Mouse (Mus musculus) T-helper 1 cell (primary cell): ENCODE results near the gene Ppp2r1a.

Source experiments
- in situ Hi-C: fragments of 300-600 bp; cut with MboI, MseI; formaldehyde crosslinking; loops from one replicate; pipeline ENCODE4 v1.15.1; 2025; ENCODE audit warnings: high pct_unique_total_duplicates

The Ppp2r1a gene

DNA sequence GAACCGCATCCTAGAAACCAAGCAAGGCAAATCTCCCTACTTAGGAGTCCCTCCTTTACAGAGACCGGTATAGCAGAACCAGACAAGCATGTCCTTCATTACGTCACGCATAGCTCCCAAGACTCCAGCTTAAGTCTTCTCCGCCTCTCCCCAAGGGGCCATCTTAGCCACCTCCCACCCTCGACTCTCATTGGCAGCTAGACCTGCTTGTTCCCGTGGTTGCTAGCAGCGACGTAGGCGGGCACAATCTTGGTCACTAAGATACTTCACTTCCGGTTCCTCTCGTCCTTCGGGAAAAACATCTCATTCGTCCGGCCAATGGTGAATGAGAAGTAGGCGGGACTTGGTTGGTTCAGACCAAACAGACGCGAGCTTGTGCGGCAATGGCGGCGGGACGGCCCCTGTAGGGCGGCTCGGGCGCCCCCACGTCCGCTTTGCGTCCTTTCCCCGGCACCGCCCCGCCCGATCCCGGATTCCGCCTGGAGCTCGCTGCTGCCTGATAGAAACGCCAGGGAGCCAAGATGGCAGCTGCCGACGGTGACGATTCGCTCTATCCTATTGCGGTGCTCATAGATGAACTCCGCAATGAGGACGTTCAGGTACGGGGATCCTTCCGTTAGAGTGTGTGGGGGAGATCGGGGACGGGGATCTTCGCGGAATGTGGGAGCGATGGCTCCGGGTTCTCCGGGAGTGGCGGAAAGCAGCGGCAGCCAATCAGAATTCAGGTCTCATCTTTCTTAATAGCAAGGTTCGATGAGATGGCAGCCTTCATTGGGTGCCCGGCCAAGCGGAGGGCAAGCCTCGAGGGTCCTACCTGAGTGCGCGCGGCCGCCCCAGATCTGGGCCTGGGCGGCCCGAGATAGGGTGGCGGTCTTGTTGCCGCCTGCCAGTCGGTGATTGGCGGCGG lies at the start of gene Ppp2r1a:
Gene Ppp2r1a (plus strand): TSS at position 327 of the 907 bp plus-strand sequence.
- in situ Hi-C loops, result loop anchor here (5.0 to 10.0 kb wide), 2 partner anchors 620 to 1422 kb away; partner anchors contain the start of gene Zfp948

DNA sequence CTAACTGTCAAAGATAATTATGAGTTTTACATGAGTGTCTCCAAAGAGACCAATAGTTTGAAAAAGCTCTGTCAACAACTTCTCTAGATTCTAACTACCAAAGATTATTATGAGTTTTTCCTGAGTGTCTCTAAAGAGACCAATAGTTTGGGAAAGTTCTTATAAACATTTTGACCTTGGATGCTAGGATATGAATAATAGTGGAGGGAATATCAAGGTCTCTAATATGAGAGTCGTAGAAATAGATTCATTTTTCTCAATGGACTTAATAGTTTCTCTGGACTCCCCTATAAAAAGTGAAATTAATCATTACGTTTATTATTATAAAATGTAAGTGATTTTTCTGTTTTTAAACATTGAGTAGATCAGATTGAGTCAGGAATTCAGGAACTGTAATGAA lies 40.1 kb upstream of the Ppp2r1a start, which contains the start of gene Vmn1r231:
Gene Vmn1r231 (minus strand): TSS at position 101 of the 400 bp plus-strand sequence.
- in situ Hi-C loops, result no loop called here

DNA sequence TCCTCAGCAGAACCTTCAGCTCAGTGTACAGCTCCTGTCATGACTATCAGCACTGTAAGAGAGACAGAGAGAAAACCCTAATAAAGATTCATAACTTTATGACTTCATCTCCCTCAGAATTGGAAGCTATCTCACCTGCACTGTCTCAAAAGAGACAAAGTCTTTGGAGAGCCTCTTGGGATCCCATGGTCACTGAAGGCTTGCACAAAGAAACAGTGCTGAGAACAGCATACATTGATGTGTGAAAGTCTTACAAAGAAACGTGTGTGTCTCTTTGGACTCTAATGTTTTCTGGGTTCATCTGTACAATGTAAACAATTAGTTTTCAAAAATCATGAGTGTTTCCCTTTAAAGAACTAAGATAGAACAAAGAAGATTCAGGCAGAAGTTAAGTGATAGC lies 25.5 kb upstream of the Ppp2r1a start, which contains the start of gene Vmn1r232:
Gene Vmn1r232 (minus strand): TSS at position 101 of the 400 bp plus-strand sequence.
- in situ Hi-C loops, result no loop called here

DNA sequence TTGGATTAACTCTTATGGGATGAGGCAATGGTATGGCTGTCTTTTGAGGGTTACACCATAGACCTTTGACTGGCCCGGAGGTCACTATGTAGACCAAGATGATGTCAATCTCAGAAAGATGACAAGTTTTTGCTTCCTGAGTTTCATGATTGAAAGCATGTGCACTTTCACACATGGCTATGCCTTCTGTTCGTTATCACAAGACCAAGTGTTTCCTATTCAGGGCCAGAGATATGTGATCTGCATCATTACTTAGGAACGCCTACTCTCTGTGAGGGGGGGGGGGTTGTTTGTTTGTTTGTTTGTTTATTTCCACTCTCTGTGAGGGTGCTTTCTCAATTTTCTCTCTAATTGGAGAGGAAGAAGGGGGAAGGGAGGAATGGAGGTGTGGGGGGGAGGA lies 885 bp upstream of the Ppp2r1a start:
- in situ Hi-C loops, result loop anchor here (10.0 kb wide), 1 partner anchor 621 kb away; the partner anchor contains the start of gene Zfp948

DNA sequence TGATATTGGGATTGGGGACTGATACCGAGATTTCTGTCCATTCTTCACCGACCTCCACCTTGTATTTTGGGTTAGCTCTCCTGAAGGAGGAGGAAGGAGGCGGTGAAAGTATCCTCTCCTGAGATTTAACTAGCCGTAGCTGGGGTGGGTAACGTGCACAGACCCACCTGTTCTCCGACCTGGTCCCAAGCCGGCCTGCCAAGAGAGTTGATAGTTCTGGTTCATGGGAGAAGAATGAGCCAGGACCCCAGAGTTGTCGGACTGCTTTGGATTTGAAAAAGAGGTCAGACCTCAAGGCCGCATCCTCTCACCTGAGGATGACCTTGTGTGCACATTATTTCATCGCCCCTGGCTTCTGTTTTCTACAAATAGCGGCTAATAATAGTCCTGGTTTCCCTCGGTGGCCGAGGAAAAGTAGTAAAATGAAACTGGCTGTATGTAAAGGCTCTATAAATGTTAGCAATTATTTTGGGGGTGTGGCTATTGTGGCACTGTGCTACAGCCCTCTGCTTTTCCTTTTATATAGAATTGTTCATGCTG lies 985 bp downstream of the Ppp2r1a start:
- in situ Hi-C loops, result loop anchor here (5.0 to 10.0 kb wide), 2 partner anchors 619 to 1421 kb away; partner anchors contain the start of gene Zfp948

DNA sequence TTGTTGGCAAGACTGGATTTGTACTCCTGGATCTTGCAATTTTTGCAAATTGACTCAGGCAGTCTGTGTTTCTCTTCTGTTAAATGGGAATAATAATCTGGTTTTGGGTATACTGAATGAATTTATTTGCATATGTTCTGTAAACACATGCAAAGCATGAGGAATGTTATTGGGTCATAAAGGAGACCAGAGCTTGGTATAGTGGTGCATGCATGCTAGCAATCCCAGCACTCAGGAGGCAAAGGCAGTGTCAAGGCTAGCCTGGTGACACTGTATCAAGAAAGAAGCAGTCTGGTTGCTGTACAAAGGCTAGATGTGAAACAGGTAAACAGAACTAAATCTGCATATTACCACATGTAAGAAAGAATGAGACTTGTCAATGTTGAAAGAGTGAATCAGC lies 1.5 kb downstream of the Ppp2r1a start:
- in situ Hi-C loops, result loop anchor here (5.0 to 10.0 kb wide), 2 partner anchors 618 to 1421 kb away; partner anchors contain the start of gene Zfp948

DNA sequence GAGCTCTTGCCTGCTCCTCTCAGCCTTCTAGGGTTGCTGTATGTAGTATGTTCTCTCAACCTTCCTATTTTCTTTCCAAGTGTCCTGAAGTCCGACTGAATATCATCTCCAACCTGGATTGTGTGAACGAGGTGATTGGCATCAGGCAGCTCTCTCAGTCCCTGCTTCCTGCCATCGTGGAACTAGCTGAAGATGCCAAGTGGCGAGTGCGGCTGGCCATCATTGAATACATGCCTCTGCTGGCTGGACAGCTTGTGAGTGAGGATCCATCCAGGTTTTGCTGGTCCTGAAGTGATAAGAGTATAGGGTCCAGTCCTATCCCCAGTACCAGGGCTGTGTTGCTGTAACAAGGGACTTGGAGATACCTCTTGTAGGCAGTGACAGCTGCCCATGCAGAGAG lies 15.3 kb downstream of the Ppp2r1a start:
- in situ Hi-C loops, result no loop called here

DNA sequence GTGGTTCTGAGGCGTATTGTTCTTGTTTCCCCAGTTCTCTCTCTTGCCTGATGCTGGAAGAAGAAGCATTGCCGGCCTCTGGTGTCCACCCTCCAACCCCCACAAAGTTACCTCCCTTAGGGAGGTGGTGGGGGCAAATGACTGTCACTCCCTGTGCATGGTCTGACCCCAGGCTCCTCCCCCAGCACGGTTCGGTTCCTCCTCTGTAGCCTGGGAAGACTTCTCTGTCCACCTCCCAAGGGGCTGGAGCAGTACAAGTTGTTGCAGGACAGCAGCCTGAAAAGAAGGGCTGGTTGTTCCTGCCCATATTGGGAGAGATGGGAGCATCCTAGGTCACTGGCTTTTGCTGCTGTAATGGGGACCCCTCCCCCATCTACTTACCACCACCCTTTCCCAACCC lies 20.3 kb downstream of the Ppp2r1a start:
- in situ Hi-C loops, result no loop called here

DNA sequence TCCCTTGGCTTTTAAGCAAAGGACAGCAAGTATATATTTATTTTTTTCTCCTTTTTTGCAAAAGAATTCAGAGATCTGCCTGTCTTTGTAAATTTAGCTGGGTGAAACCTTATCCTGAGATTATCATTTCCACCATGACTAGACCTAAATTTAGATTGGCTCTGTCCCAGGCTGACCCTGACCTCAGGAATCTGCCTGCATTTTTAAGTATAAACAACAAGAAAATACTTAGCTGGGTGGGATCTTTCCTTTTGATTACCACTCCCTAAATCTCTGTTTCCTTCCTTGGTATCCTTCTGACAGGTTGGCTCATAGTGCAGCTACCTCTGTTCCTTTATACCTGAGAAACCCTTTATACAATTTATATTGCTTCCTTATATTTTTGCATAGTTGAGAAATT lies 21.6 kb downstream of the Ppp2r1a start:
- in situ Hi-C loops, result no loop called here

DNA sequence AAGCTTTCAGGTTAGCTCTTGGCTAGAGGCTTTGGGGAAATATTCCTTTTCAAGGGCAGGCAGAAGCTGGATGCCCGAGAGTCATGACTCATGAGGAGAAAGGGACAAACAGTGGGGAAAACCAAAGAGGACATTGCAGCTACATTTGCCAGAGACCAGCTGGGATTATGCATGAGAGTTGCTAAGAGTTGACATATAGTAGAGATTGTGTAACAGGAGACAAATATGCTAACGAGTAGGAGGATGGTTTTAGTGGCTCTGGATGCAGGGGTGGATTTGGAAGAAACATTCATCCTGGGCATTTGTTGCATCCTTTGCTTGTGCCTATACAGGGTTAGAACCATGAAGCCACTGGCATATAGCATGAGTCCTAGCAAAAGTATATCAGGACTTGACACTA lies 48.6 kb downstream of the Ppp2r1a start:
- in situ Hi-C loops, result no loop called here

DNA sequence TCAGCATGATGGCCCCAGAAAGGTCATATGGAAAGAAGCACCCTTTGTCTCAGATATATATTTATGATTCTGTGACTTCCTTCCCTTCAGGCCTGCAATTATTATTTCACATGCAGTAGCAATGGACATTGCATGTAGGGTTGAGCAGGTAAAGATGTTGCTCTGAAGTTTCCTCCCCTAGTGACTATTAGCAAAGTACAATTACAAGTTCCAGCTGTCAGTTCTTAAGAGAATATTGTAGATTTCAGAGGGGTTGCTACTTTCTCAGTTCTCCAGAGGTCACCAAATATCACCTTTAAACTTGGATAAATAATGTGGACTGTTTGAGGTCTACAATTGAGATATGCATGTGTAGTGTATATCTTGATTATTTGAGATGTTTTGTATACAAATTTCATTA lies 51.3 kb downstream of the Ppp2r1a start, which contains the start of gene Vmn1r233:
Gene Vmn1r233 (minus strand): TSS at position 101 of the 400 bp plus-strand sequence.
- in situ Hi-C loops, result no loop called here

DNA sequence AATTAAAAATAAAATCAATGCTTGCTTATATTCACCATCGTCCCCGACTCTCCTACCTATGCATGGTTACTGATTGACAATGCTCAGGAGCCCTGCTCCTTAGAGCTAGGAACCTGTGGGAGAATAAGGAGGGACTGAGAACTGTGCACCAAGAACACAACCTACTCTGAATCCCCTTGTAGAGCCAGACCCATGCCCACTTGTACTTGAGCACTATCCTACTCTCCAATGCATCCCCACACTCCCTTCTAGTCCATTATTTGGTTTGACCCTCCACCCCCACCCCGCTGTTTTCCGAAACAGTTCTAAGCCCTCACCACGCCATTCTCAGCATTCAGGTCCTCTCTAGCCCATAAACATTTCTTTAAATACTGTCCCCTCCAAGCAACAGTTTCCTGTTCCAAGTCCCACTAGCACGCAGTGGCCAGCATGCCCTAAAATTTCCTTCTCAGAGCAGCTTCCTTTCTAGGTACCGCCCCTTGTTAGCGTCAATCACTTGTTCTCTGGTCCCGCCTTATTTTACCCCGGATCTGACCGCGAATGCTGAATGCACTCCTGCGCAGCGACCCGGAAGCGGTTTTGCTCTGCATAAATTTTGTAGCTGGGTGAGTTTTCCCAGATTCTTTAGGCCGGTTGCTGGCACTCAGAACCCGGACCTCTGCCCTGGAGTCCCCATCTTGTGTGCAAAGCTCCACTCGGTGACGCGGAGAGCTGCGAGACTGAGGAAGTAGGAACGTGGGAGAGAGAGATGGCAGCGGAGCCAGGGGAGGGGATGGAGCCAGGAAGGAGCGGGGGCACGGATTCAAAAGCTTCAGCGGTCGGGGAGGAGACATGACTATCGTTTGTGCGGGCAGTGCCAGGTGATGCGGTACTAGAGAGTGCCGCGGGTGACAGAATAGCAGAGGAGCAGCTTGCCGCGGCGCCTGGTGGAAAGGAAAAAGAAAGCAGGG lies 63.5 kb downstream of the Ppp2r1a start, which contains the start of gene Zfp160:
Gene Zfp160 (plus strand): TSS at position 522 of the 950 bp plus-strand sequence.
- in situ Hi-C loops, result loop anchor here (5.0 to 25.0 kb wide), 2 partner anchors 51 to 554 kb away; partner anchors contain the start of gene Zfp948

DNA sequence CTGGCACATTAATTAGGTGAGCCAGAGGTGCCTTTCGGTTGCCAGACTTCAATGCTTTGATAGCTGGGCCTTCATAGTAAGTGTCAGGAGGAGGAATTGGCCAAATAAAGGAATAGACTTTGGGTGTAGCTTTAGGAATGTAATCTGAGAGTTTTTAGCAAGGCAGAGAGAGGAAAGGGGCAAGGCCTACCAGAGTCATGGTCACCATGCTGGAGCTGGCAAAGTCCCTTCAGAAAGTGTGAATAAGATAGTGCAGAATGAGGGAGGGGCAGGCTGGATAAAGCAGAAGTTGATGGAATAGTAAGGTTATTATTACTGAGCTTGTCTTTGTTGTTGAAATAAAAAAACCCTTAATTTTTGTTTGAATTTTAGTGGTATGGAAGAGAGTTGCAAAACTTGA lies 64.6 kb downstream of the Ppp2r1a start:
- in situ Hi-C loops, result loop anchor here (5.0 to 25.0 kb wide), 2 partner anchors 52 to 553 kb away; partner anchors contain the start of gene Zfp948
